Mouse (Mus musculus): ENCODE data around the gene Sh3bgrl.

The Sh3bgrl gene

DNA sequence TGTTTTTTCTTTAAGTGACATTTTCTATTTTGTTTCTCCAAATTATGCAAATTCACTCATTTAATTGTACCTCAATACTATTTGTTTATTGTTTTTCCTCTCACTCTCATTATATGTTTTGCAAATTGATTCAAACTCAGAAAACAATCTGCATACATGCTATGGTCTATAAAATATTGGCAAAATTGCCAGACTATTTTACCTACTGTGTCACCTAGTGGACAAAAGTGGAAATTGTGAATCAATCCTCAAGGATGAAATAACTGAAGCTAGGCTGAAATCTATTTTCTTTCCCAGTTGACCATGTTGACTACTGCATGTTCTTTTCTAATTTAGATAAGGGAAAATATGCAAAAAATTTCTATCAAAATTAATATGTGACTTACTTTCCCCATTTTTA lies 143.0 kb downstream of the Sh3bgrl start:
- DNase-seq (ENCODE audit: low spot score in 2 of 2): no peak
